Mouse (Mus musculus) kidney, embryonic 14.5 days (tissue): ENCODE results near the gene Aco2. TPM values are rescaled to one million over a fixed set of nuclear protein-coding genes. Genes with fewer than 3 reads are reported as not detected.

ENCODE experiments used
- ATAC-seq: fragments of 200-750 bp; cut with Nextera tagmentation; 2 replicates; pipeline ENCODE4 v1.8.0; 2017; ENCODE audit warnings: moderate number of reproducible peaks, mild to moderate bottlenecking, moderate TSS enrichment, moderate library complexity; ENCODE audit not compliant: low FRiP score, low TSS enrichment
- H3K27ac ChIP-seq: fragments of 300-500 bp; sonication (generic); 2 replicates; pipeline ENCODE4 v1.5.1; 2014; ENCODE audit warnings: low read depth, mild to moderate bottlenecking, low read length, moderate library complexity, mixed read lengths
- H3K27me3 ChIP-seq: fragments of 300-500 bp; sonication (generic); 2 replicates; pipeline ENCODE4 v1.6.1; 2014; ENCODE audit warnings: mild to moderate bottlenecking, low read length; ENCODE audit not compliant: control insufficient read depth, insufficient read depth
- H3K36me3 ChIP-seq: fragments of 300-500 bp; sonication (generic); 2 replicates; pipeline ENCODE4 v1.6.1; 2014; ENCODE audit warnings: low read length, mixed read lengths; ENCODE audit not compliant: control insufficient read depth, insufficient read depth
- H3K4me1 ChIP-seq: fragments of 300-500 bp; sonication (generic); 2 replicates; pipeline ENCODE4 v1.6.1; 2014; ENCODE audit warnings: low read length, mixed read lengths; ENCODE audit not compliant: control insufficient read depth, insufficient read depth
- H3K4me2 ChIP-seq: fragments of 300-500 bp; sonication (generic); replicated peaks from 2 replicates; pipeline ENCODE4 v1.6.1; 2014; ENCODE audit warnings: low read depth, mild to moderate bottlenecking, low read length
- H3K4me3 ChIP-seq: fragments of 300-500 bp; sonication (generic); 2 replicates; pipeline ENCODE4 v1.5.1; 2014; ENCODE audit warnings: mild to moderate bottlenecking, low read length
- H3K9ac ChIP-seq: fragments of 300-500 bp; sonication (generic); 2 replicates; pipeline ENCODE4 v1.6.1; 2014; ENCODE audit warnings: low read depth, mild to moderate bottlenecking, low read length, moderate library complexity
- H3K9me3 ChIP-seq: fragments of 300-500 bp; sonication (generic); 2 replicates; pipeline ENCODE4 v1.6.1; 2016; ENCODE audit warnings: low read length; ENCODE audit not compliant: control insufficient read depth
- WGBS: fragments of 180-500 bp; shearing (Covaris S2); extraction: QIAGEN DNeasy Blood & Tissue Kit; methylation state at CpG from one replicate; pipeline ENCODE4 v1.1.7; 2014; 5-methylcytosine and 5-hydroxymethylcytosine counted together
- polyA plus RNA-seq: library from polyadenylated mRNA; unstranded; fragments of >200 nt; fragmentation: Nextera tagmentation; extraction: Ambion mirVana; gene quantifications from 2 replicates; pipeline ENCODE4 v1.2.1, GENCODE M21; 2014

Gene Aco2
- polyA plus RNA-seq, 1 experiment from 2014 or later, result 191 TPM

DNA sequence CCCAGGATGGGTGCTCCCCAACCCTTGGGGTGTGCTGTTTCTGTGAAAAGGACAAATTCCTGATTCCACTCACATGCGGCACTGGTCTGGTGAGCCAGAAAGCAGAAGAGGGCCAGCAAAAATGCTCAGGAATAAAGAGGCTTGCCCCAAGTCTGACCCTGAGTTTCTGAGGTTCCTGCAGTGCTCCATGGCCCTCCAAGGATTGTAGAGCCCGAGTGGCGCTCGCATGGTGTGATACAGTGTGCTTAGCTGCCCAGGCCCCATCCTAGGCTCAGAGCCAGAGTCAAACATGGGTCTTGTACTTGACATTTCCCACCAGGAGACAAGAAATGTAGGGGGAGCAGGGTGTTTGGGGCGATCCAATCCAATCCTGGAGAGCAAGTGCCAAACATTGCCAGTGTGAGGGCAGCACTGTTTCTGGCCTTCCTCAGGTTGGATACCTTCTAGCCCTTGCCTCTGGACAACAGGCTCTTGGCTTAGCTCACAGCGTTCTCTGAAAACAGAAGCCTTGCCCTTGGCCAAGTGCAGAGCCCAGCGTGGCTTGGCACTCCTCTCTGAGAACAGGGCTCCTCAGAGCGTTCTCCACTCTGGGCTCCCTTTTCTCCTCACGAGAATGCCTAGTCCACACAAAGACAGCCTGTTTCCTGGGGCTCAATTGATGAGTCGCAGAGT lies 48.6 kb downstream of the Aco2 start:
- no peak overlapping the region for H3K4me3 ChIP-seq
- H3K4me2 ChIP-seq, result no peak overlapping the region
- peaks cover 20% of the 10 kb centered on the region for H3K4me1 ChIP-seq
- peaks cover 26% of the 10 kb centered on the region for H3K36me3 ChIP-seq
- no peaks in the 10 kb centered on the region for H3K27me3 ChIP-seq
- H3K9me3 ChIP-seq, result no peaks in the 10 kb centered on the region
- H3K27ac ChIP-seq, result no peak overlapping the region
- WGBS, result 87% methylated on average over 10 of the region's 10 CpGs
- ATAC-seq, result no peak
- no peak overlapping the region for H3K9ac ChIP-seq

DNA sequence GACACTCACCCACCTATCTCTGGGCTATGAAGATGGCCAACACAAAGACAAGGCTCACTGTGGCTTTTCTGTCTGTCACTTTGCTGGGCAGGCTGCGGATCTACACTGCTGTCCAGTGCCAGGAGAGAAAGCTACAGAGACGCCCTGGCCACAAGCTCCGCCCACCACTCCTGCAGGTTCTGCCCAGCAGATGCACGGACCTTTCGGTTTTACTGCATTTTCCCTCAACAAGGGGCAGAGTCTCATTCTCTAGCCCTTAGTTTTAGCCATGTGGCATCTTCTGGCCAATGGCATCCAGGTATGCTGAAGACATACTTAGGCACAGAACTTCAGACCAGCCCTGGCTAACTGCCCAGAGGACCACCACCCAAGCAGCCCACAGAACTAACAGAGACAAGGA lies 49.1 kb downstream of the Aco2 start:
- Histone ChIP-seq H3K9me3 (no peaks in the 10 kb centered on the region), H3K4me1 (peaks cover 20% of the 10 kb centered on the region), H3K27ac (no peak overlapping the region), H3K4me3 (no peak overlapping the region), H3K36me3 (peaks cover 20% of the 10 kb centered on the region), H3K9ac (no peak overlapping the region), H3K27me3 (no peaks in the 10 kb centered on the region), H3K4me2 (no peak overlapping the region)
- 68% methylated on average over 5 of the region's 5 CpGs for WGBS
- ATAC-seq, result no peak

DNA sequence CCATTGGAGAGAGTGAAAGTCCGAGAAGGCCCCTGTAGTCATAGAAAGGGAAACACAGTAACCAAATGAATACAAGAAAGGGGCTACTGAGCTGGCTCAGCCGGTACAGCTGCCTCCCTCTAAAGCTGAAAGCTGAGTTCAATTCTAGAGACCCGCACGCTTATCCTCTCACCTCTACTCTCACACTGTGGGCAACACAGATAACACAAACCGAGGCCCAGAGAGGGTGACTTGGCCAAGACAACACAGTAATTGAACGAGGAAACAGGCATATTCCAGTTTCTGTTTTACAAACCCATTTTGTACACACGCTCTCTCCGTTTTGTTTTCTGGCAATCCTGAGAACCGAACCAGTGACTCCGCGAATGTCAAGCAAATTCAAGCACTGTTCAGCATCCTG lies 52.8 kb downstream of the Aco2 start:
- H3K4me1 ChIP-seq, result peaks cover 34% of the 10 kb centered on the region
- H3K4me3 ChIP-seq, result peak overlapping the region; percentile 82
- 87% methylated on average over 11 of the region's 11 CpGs for WGBS
- H3K27ac ChIP-seq, result no peak overlapping the region
- peak overlapping the region; percentile 75; the same call in 1 of the 2 replicates for H3K9ac ChIP-seq
- 0 out of 2 replicates have a peak, but pooled peaks cover 2% of the 10 kb centered on the region for H3K36me3 ChIP-seq
- H3K27me3 ChIP-seq, result no peaks in the 10 kb centered on the region
- H3K4me2 ChIP-seq, result peak overlapping the region; percentile 93
- ATAC-seq, result no peak
- no peaks in the 10 kb centered on the region for H3K9me3 ChIP-seq

DNA sequence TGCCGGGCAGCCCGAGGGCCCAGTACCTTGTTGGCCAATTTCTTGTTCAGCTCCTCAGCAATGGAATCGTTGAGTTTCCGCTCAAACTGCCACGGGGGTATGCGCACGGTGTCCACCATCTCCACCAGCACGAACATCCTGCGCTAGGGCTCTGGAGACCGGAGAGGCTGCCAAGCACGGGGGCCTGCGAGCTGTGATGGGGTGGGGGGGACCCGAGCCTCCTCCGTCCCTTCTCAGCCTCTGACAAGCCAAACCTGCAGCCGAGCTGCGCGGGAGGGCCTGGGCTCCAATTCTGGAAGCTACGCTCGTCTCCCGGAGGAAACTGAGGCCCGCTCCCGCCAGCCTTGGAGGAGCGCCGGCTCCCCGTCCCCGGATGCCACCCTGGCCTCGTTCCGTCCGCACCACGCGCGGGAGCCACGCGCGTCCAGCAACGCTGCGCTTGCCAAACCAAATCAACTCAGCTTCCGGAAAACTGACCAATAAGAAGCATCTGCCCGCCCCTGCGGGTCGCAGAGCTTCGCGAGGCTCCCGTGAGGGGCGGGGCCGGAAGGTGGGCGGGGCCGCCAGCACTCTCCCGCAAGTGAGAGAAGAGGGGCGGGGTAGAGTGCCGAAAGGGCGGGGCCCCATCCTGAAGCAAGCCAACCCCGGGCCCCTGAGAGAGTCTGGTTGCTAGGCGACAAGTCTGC lies 53.8 kb downstream of the Aco2 start, which contains the start of gene Polr3h:
Gene Polr3h, minus strand, starts transcription at position 481 of the 686 bp plus-strand sequence.
- peak within 1 kb of the TSS; percentile 56; the same call in 1 of the 2 replicates for H3K27ac ChIP-seq
- WGBS, result under 1% methylated on average over 54 of the region's 54 CpGs
- 0 out of 2 replicates have a peak, but pooled peaks cover 2% of the 10 kb centered on the region for H3K36me3 ChIP-seq
- H3K4me1 ChIP-seq, result peaks cover 34% of the 10 kb centered on the region
- H3K9me3 ChIP-seq, result no peaks in the 10 kb centered on the region
- H3K27me3 ChIP-seq, result no peaks in the 10 kb centered on the region
- H3K4me3 ChIP-seq, result peak within 1 kb of the TSS; percentile 82
- H3K4me2 ChIP-seq, result peak within 1 kb of the TSS; percentile 93
- H3K9ac ChIP-seq, result peak within 1 kb of the TSS; percentile 75
- peak; percentile 93 for ATAC-seq

DNA sequence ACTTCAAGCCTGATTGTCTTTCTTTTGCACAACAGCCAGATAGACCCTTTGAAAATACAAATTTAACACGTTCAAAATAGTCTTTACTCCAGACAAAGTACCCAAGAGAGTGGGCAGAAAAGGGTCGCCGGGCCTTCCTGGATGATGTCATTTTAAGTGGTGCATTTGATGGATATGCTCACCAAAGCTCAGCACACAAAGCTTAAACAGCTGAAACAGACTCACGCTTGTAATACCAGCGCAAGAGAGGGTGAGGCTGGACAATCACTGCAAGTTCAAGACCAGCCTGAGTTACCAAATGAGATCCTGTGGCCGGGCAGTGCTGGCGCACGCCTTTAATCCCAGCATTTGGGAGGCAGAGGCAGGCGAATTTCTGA lies 54.3 kb downstream of the Aco2 start:
- no peaks in the 10 kb centered on the region for H3K9me3 ChIP-seq
- WGBS, result 35% methylated on average over 9 of the region's 9 CpGs
- ATAC-seq, result peak; percentile 29
- H3K4me2 ChIP-seq, result peak overlapping the region; percentile 34
- H3K27me3 ChIP-seq, result no peaks in the 10 kb centered on the region
- H3K4me1 ChIP-seq, result peaks cover 34% of the 10 kb centered on the region
- 0 out of 2 replicates have a peak overlapping the region, but pooled peaks have one; percentile 23 for H3K9ac ChIP-seq
- H3K27ac ChIP-seq, result no peak overlapping the region
- 0 out of 2 replicates have a peak, but pooled peaks cover 2% of the 10 kb centered on the region for H3K36me3 ChIP-seq
- peak overlapping the region; percentile 82 for H3K4me3 ChIP-seq

DNA sequence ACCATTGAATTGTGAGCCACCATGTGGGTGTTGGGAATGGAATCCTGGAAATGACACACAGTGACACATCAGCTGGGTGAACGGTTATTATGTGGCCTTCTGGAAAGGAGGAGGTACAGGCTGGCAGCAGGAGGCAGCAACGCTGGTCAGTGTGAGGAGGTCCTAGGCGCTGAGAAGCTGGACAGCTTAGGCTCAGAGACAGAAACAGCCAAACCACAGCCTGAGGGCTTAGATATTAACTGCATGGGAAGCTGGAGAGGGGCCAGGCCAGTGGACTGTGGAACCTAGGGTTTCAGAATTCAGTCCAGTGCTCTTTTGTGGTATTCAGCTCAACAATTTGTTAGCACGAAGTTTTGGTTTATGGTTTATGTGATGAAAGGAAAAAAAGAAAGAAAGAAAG lies 55.6 kb downstream of the Aco2 start:
- no peak overlapping the region for H3K9ac ChIP-seq
- H3K36me3 ChIP-seq, result 0 out of 2 replicates have a peak, but pooled peaks cover 2% of the 10 kb centered on the region
- H3K27ac ChIP-seq, result peak overlapping the region; percentile 85
- no peak overlapping the region for H3K4me3 ChIP-seq
- WGBS, result 38% methylated on average over 4 of the region's 4 CpGs
- H3K4me1 ChIP-seq, result peaks cover 36% of the 10 kb centered on the region
- no peaks in the 10 kb centered on the region for H3K9me3 ChIP-seq
- H3K4me2 ChIP-seq, result no peak overlapping the region
- H3K27me3 ChIP-seq, result no peaks in the 10 kb centered on the region
- no peak for ATAC-seq

DNA sequence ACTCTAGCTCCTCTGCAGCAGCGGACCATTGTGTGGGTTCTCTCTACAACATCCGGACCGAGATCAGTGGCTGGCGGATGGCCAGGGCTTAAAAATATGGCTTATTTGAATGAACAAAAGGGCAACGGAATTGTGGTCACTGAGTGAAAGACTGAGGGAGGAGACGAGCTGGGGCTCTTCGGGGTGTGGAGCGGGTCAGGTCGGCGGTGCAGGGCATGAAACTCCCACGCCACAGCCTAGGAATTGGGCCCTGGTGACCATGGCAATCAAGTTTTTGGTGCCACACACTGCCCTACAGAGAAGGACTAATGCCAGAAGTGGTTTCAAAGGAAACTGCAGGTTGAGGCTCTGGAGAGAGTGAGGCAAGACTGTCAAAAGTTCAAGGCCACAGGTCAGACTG lies 56.2 kb downstream of the Aco2 start:
- Histone ChIP-seq H3K4me1 (peaks cover 36% of the 10 kb centered on the region), H3K4me2 (no peak overlapping the region; the same call in 1 of the 2 replicates), H3K27me3 (no peaks in the 10 kb centered on the region), H3K36me3 (0 out of 2 replicates have a peak, but pooled peaks cover 2% of the 10 kb centered on the region), H3K9ac (no peak overlapping the region), H3K9me3 (no peaks in the 10 kb centered on the region), H3K27ac (peak overlapping the region; percentile 85), H3K4me3 (no peak overlapping the region)
- ATAC-seq, result no peak
- WGBS, result 33% methylated on average over 11 of the region's 11 CpGs

DNA sequence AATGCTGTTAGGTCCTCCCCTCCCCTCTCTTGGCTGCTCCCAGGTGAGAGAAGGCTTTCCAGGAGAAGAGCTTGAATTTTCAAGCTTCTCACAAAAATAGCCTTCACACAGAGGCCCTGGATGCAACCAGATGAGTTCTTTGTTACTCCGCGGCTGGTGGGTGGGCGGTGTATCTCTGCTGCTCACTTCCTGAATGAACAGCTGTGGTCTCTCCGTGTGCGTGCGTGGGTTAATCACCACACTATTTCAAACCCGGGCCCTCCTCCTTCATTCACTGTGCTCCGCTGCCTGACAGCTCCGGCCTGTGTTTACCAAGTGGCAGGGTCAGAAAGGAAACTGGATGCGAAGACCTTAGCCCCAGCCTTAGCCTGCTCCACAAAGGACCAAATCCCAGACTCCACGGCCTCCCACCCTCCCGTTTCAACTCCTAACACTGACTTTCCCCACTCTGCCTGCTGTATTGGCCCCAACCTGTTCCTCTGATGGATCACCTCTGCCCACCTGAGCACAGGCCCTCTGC lies 60.9 kb downstream of the Aco2 start:
- ATAC-seq, result peak; percentile 48
- Histone ChIP-seq H3K36me3 (no peaks in the 10 kb centered on the region), H3K4me1 (peaks cover 34% of the 10 kb centered on the region), H3K4me2 (no peak overlapping the region), H3K27me3 (no peaks in the 10 kb centered on the region), H3K9me3 (no peaks in the 10 kb centered on the region), H3K27ac (peak overlapping the region; percentile 66; the same call in 1 of the 2 replicates), H3K9ac (peak overlapping the region; percentile 32; the same call in 1 of the 2 replicates), H3K4me3 (no peak overlapping the region)
- 6% methylated on average over 12 of the region's 12 CpGs for WGBS

DNA sequence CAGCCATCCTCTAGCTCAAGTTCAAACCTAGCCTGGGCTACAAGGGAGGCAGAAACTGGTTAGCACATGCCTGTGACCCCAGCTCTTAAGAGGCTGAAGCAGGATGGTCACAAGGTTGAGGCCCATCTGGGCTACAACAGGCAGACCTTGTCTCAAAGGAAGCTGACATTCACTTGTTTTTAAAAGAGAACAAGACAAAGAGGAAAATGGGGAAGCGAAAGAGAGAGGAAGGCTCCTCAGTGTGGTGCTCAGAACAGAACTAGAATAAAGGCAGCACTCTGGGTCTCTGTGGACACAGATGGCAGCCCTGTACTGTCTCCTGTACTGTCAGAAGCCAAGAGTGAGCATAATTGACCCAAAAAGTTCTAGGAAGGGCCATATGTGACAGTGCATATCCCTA lies 61.9 kb downstream of the Aco2 start:
- Histone ChIP-seq H3K4me2 (no peak overlapping the region), H3K36me3 (no peaks in the 10 kb centered on the region), H3K27ac (no peak overlapping the region), H3K9ac (no peak overlapping the region), H3K9me3 (no peaks in the 10 kb centered on the region), H3K27me3 (no peaks in the 10 kb centered on the region), H3K4me1 (peaks cover 30% of the 10 kb centered on the region), H3K4me3 (no peak overlapping the region)
- no peak for ATAC-seq
- WGBS, result 79% methylated on average over 1 of the region's 1 CpGs
